Mouse (Mus musculus) embryonic stem cell, embryonic (primary cell): ENCODE data around the gene Ilkap.

Source experiments
- CTCF ChIA-PET, 4 experiments: fragments of 300-600 bp in 2 of 4; fragments of 350-600 bp in 2 of 4; sonication (Branson Sonifier 250); formaldehyde crosslinking; loops; one replicate each; lab custom pipeline; 2022; ENCODE audit warnings: inconsistent platforms in 2 of 4; lab: Charles Lee
- POLR2A ChIA-PET, 4 experiments: fragments of 300-600 bp in 2 of 4; fragments of 350-600 bp in 2 of 4; sonication (Branson Sonifier 250); formaldehyde crosslinking; loops; one replicate each; lab custom pipeline; 2022; ENCODE audit warnings: antibody characterized with exemption in 4 of 4, inconsistent platforms in 1 of 4; lab: Charles Lee

Ilkap gene

DNA sequence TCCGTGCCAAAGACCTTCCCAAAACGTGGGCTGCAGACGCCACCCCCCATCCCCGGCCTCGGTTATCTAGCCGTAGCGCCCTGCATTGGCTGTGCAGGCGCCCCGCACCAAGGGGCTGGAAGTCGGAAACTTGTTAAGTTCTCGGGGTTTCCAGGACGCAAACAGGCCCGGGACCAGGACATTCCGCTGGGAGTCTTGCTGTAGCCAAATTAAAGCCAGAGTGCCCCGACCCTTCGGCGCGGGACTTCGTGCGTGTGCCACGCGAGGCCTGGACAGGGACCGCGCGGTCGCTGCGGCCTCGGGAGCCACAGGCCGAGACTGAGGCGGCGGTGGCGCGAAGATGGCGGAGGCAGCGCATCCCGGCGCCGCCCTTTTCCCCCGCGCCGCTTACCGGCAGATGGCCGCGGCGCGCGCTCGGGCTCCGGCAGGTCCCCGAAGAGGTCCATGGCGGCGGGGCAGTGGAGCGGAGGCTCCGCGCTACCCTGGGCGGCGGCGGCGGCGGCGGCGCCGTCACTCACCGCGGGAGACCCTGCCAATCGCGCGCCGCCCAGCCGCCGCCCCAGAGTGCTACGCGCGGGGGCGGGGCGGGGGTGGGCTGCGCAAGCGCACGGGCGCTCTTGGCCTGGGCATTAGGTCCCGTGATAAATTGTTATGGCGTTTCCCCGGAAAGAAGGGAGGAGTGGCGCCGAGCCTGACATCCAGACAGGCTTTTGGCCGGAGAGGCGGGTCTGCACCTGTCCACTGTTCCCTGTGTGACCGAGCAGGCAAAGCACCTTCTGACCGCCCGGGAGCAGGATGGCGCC lies at the start of gene Ilkap:
Gene Ilkap, minus strand, starts transcription at position 556 of the 803 bp plus-strand sequence.
- ChIA-PET POLR2A (interaction anchor here in 3 of 4 experiments (0.8 to 2.0 kb wide), 8 partner anchors 10 to 147 kb away, joined by 3 to 13 read pairs (median 4); partner anchors contain the start of gene Hes6 (in 2 of the 3)), CTCF (interaction anchor here in 1 of 4 experiments (0.5 kb wide), 1 partner anchor 292 kb away, joined by 3 read pairs; no protein-coding TSS in a partner anchor)

DNA sequence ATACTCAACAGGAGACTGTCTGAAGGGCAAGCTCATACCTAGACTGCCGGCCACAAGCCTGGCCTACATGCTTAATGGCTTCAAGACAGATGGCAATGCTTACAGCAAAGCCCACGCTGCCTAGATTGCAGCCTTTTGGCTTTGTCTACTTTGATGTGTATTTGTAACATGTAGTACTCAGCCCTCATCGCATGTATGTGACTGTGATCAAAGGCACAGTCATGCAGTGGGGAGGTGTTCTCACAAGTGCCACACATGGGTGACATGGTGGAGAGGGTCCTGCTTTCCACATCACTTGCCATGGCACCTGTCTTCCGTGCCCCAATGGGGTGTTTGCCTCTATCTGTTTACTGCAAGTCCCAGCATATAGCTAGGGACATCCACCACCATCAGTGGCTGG lies 47.9 kb upstream of the Ilkap start:
- ChIA-PET CTCF (no interaction called here), POLR2A (no interaction called here)

DNA sequence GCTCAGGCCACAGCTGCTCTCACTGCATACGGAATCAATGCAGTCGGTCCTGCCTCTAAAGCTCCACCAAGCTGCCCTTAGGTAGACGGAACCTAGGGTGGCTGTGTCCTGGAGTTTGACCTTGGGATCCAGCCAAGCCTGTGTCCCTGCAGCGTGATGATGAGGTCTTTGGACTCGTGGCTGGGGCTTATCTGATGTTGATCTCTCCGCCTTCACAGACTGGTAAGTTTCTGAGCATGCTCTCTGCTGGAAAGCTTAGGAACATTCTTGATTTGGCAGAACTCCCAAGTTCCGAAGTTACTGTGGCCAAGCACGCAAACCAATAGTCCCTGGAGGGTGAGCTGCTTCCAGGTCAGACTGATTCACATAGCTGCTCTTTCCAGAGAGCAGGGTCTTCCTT lies 47.4 kb upstream of the Ilkap start:
- CTCF ChIA-PET: interaction anchor here in 1 of 4 experiments (1.6 kb wide), 1 partner anchor 18 kb away, joined by 3 read pairs; no protein-coding TSS in a partner anchor
- POLR2A ChIA-PET: interaction anchor here in 1 of 4 experiments (0.5 kb wide), 1 partner anchor 139 kb away, joined by 3 read pairs; no protein-coding TSS in a partner anchor

DNA sequence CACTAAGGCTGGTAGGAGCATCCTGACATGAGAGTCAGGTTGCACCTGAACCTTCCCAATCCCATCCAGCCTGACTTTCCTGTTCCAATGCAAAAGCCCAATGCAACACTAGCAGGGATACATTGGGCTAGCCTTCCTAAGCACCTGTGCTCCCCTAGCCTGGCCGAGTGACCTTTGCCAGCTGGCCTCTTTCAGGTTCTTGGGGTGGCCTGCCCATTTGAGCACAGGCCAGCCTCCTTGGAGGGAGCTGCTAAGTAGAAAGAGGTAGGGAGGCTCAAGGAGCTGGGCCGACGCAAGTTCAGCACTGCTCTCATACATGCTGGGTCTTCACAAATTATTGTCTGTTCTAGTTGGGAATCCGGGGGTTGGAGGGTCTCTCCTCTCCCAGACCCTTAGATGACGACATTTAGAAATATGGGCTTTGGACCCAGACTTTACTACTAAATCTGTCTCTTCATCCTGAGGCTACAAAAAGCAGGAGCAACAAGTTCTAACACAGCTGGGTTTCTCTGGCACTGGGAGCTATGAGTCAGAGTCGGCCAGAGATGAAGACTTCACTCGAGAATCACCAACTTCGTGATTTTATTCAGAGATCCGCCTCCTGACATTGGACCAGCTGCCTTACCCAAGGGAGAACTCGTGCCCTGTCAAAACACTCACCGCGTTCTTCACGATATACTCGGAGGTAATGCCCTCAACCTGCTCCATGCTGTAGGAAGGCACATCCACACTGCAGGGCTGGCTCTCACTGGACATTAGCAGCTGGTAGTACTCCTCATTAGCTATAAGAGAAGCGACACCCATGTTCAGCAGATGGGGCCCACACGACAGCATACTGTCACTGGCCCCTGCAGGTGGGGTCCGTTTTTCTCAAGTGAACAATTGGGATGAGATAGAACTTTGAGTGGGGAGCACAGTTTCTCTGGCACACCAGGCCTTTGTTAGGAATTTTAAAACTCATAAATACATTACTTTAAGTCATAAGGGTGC lies 46.5 kb upstream of the Ilkap start:
- CTCF ChIA-PET: interaction anchor here in 1 of 4 experiments (1.6 kb wide), 1 partner anchor 17 kb away, joined by 3 read pairs; no protein-coding TSS in a partner anchor
- POLR2A ChIA-PET: interaction anchor here in 1 of 4 experiments (0.5 kb wide), 1 partner anchor 139 kb away, joined by 3 read pairs; no protein-coding TSS in a partner anchor

DNA sequence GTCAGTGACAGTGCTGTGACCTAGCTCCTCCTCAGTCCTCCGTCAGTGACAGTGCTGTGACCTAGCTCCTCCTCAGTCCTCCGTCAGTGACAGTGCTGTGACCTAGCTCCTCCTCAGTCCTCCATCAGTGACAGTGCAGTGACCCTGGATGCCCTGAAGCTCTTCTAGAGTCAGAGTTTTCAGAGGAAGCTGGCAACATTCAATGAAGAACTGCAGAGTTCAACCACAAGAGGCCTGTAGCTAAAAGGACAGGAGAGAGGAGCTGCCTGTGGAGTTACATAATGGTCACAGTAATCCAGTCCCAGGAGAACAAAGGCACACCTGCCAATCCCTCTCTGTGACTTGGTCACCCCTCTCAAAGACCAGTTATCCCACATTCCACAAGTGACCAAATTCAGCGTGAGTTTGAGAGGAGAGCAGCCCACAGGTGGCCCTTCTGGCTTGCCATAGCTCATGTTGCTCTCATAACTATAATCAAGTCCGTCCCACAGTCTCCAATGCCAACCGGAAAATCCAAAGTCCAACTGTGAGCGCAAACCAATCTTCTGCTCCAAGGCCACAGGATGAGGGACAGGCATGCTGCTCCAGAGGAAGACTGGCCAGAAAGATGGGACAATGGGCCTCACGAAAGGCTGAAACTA lies 43.9 kb upstream of the Ilkap start:
- ChIA-PET POLR2A (no interaction called here), CTCF (no interaction called here)

DNA sequence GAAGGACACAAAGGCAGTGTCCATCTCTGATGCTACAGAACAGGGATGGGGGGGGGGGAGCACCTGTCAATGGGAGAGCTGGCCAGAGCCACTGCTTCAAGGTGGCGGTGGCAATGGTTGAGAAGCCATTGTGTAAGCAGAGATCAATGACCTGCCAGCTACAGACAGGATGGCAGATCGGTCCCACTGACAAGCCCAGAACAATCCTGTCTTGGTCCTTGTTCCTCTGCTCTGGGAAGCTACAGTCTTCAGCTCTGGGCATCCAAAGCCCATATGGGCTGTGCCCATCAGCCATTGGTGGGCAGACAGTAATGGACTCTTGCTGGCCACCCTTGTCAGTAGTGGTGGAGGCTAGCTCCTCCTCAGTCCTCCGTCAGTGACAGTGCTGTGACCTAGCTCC lies 43.2 kb upstream of the Ilkap start:
- CTCF ChIA-PET: no interaction called here
- POLR2A ChIA-PET: interaction anchor here in 1 of 4 experiments (0.6 kb wide), 1 partner anchor 28 kb away, joined by 6 read pairs; the partner anchor contains the start of gene Hes6

DNA sequence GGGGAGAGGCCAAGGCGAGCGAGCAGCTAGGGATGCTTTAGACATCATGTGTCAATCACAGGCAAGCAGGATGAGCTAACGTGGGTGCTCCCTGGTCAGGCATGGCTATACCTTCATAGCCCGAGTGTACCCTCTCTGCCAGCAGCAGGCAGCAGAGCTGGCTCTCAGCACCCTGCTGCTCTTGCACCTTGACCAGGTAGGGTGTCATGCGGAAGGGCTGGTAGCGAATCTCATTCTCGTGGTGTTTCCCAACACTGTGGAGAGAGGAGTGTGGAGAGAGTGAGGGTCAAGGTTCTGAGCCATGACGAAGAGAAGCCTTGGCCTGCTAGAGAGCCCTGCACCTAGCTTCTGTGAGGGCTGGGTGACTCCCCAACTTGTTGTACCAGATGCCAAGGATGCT lies 41.2 kb upstream of the Ilkap start:
- POLR2A ChIA-PET: no interaction called here

DNA sequence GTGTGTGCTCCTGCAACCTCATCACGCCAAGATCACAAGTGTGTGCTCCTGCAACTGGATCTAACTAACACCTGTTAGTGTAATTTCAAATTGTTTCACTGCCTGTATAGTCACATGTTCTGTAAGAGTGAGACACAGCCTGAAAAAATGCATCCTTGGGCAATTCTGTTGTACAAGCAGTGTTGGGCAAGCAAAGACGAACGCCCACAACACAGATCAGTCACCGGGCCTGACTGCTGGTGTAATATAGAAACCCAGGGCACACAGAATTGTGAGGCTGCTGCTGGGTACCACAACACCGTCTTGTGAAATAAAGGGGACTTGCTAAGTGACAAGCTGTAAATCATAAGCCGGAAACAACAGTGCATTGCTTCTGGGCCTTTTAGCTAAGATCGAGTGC lies 39.0 kb upstream of the Ilkap start:
- CTCF ChIA-PET: no interaction called here
- POLR2A ChIA-PET: interaction anchor here in 1 of 4 experiments (1.9 kb wide), 1 partner anchor 10 kb away, joined by 5 read pairs; no protein-coding TSS in a partner anchor

More for the DNA sequence above, 41.2 kb upstream of the Ilkap start:
- CTCF ChIA-PET: no interaction called here

DNA sequence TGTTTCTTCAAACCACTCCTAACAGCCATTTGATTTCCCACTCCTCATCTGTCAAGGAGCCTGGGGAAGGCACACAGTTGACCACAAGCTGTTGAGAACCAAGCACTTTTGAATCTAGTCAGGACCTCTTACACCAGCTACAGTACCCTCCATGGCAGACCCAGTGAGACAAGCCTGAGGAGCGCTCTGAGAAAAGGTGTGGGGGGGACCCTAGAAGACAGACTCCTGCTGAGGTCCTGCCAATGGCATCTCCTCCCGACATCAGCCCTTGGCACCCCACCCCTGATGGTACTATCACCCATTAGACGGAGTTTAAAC lies 38.4 kb upstream of the Ilkap start:
- ChIA-PET POLR2A (interaction anchor here in 1 of 4 experiments (1.9 kb wide), 1 partner anchor 10 kb away, joined by 5 read pairs; no protein-coding TSS in a partner anchor), CTCF (no interaction called here)

DNA sequence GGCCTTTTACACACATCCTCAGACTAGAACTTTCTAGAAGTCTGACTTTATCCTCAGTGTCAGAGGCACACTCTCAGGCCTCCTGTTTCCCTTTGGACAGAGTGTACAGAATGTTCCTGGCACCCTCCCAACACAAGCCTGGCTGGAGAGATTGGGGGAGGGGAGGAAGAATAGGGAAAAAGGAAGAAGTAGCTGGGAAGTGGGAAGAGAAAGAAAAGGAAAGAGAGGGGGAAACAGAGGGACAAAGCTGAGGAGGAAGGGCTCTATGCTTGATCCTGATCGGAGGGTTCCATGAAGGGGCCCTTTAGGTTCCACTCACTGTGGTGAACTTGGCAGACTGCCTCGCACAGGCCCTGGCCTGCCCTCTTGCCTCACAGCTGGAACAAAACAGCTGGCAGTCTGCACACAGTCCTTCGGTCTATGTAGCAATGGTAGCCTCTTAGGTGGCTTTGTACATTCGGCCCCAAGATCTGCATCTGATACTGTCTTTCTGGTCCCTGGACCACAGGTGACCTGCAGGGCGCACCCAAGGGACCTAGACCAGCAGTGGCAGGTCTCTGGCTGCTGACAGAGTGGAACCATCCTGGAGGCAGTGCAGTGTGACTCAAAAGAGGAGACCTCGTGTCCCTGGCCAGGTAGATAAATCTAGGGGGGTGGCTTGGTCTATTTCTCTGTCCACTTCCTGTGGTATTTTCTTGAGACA lies 37.9 kb upstream of the Ilkap start:
- ChIA-PET CTCF (no interaction called here), POLR2A (interaction anchor here in 1 of 4 experiments (0.9 to 1.9 kb wide), 2 partner anchors 9 to 23 kb away, joined by 4 to 5 read pairs; partner anchors contain the start of gene Hes6)

DNA sequence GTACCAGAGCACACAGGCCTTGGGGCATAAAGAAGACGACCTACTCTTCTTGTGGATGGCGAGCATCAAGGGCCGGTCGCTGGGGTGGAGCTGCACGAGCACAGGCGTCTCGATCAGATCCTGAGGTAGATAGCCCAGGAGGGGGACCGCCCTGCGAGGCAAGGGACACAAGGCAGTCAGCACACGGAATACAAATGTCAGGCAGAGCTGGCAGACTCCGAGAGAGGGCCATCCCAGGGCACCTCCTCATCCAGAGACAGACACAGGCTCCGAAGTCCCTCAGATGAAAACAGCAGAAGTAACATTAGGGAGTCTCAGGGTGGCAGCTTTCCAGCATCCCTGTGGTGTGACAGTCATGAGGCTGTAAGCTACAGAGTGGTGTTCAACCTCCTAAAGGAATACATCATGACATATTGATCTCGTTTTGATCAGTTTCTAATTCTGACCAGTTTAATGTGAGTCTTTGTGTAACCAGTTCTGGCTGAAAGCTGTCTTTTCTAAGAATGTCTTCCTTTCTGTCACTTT lies 37.1 kb upstream of the Ilkap start:
- ChIA-PET POLR2A (interaction anchor here in 1 of 4 experiments (0.8 to 1.9 kb wide), 3 partner anchors 8 to 24 kb away, joined by 3 to 5 read pairs (median 4); partner anchors contain the start of gene Hes6), CTCF (no interaction called here)

DNA sequence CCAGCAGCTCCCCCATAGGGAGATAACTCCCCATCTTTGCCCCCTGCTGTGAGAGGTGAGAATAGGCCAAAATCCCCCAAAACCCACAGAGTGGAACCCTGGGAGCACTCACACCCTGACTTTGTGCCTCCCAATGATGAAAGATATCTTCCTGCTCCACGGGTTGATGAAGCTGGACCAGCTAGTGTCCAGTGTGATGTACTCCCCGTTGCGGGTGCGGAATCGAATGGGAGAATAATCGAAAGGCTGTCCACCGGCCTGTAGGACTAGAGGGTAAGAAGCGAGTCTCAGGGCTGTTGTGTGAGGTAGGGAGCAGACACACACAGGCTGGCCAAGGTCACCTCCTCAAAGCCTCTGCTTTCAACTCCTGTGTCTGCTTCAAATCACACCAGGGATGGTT lies 36.3 kb upstream of the Ilkap start:
- POLR2A ChIA-PET: interaction anchor here in 1 of 4 experiments (1.3 kb wide), 1 partner anchor 23 kb away, joined by 4 read pairs; no protein-coding TSS in a partner anchor
- CTCF ChIA-PET: no interaction called here

DNA sequence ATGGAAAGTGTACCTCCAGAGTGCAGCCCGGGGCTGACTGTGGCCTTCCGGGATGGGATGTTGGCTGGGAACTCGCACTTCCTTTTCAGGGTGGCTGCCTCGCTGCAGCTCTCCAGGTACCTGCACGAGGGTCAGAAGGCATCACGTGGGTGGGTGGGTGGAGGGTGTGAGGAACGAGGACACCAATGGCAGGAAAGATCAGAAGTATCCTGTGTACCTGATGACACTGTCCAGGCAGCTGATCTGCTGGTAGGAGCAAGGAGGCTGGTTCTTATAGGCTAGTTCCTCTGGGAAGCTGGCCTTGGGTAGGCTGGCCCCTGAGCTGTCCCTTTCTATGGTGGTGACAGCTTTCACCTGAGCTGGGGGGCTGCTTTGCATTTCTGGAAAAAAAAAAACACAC lies 32.1 kb upstream of the Ilkap start:
- CTCF ChIA-PET: interaction anchor here in 3 of 4 experiments (0.6 to 1.0 kb wide), 3 partner anchors 17 to 379 kb away, joined by 3 to 4 read pairs (median 4); partner anchors contain the start of gene Hes6 (in 1 of the 3)
- POLR2A ChIA-PET: interaction anchor here (0.5 to 1.6 kb wide), 4 partner anchors 8 to 832 kb away, joined by 3 to 5 read pairs (median 4); partner anchors contain the start of gene Hes6 (in 1 of the 4)

DNA sequence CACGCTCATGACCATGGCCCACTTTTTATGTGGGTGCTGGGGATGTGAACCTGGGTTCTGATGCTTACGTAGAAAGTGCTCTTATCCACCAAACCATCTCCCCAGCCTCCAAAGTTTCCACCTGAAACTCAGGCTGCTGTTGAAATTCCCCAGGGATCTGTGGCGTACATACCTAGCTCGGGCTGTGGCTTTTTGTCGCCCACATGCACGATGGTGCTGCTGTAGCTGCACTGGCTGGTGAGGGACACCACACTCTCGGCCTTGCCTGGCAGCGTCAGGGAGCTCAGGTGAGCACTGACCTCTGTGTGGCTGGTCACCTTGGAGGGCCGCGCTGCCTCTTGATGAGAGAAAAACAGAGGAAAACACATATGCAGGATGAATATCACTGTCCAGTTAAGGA lies 30.6 kb upstream of the Ilkap start:
- POLR2A ChIA-PET: no interaction called here
- CTCF ChIA-PET: interaction anchor here in 1 of 4 experiments (0.6 to 0.7 kb wide), 2 partner anchors 30 to 1183 kb away, joined by 3 to 4 read pairs; partner anchors contain the start of gene Per2

DNA sequence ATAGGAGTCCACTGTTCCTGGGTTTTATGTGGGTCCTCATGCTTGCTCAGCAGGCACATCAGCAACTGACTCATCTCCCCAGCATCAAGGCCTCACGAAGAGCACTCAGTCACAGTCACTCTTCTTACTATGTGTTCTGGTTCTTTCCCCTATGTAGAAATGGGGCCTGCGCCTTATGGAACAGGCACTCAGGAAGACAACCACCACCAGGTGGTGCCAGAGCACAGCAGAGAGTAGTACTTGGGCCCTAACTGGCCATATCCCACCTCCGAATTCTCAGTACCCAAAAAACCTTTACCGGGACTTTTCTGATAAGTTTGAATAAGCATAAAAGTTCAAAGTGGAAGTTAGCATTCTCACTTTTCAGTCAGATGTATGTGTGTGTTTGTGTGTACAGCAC lies 30.0 kb upstream of the Ilkap start:
- POLR2A ChIA-PET: no interaction called here
- CTCF ChIA-PET: no interaction called here

DNA sequence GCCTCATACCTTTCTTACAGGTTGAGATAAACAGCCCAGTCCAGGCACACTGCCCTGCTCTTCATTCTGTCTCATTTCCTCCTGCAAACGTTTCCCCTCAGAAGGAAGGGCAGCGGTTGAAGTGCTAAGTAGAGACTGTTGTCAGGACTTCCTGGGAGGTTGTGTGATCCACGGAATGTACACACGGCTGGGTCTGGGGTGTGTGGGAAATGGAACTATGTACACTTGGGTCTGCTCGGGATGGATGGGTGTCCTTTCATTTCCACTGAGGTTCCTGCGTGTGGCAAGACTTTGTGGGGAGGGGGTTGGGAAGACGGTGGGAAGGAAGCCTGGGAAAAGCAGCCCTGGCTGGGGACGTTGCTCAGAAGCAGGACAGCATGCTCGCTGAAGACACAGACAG lies 27.8 kb upstream of the Ilkap start:
- ChIA-PET POLR2A (interaction anchor here in 1 of 4 experiments (1.5 kb wide), 1 partner anchor 10 kb away, joined by 5 read pairs; no protein-coding TSS in a partner anchor), CTCF (no interaction called here)

DNA sequence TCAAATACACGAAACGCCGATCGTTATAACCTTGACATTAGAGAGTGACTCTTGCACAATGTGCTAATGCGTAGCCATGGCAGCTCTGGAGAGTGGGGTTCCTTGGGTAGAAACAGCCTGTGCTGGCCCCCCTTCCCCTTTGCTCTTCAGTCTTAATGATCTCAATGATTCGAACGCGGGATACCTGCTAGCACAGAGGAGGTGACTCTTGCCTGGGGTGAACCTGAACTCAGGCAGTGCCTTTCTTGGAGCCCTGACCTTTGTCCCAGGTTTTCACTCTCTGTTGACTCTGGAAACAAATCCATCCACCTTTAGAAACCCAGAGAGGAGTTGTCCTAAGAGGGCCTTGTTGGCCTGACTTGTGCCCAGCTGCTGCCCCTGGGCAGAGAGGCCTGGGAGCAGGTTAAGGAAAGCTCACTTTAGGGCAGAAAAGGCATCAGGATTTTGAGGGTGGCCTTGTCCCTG lies 22.0 kb upstream of the Ilkap start:
- POLR2A ChIA-PET: interaction anchor here in 2 of 4 experiments (0.8 to 1.6 kb wide), 2 partner anchors 9 to 30 kb away, joined by 3 to 4 read pairs; no protein-coding TSS in a partner anchor
- CTCF ChIA-PET: interaction anchor here in 1 of 4 experiments (0.5 kb wide), 1 partner anchor 1254 kb away, joined by 3 read pairs; no protein-coding TSS in a partner anchor
